ENCODE assay signal across 19 mouse cellular contexts in genomic region chr13:89637012-89637411, GRCm38 (mm10).
DNase-seq lines count a peak whose midpoint lies in the region; ATAC-seq and TF ChIP-seq lines count a peak whose summit lies in the region.
"Had no signal": no experiment of that assay in that cellular context is flagged by ENCODE, and none has a peak within 500 bp of the region (broad histone marks: within the 10 kb centered on the region; RNA-seq: fewer than 3 reads in every experiment).

No protein-coding gene starts in this region.

- no peaks in the 10 kb centered on the region for H3K36me3 ChIP-seq in hindbrain, postnatal 0 days (ENCODE audit: insufficient read depth, low read length)
- H3K36me3 ChIP-seq: embryonic facial prominence, embryonic 10.5 days; embryonic facial prominence, embryonic 12.5 days; forebrain, embryonic 10.5 days; forebrain, embryonic 12.5 days had no signal

- no peak overlapping the region for H3K27ac ChIP-seq in hindbrain, postnatal 0 days
- H3K27ac ChIP-seq: embryonic facial prominence, embryonic 10.5 days; embryonic facial prominence, embryonic 12.5 days; forebrain, embryonic 10.5 days; forebrain, embryonic 12.5 days had no signal

- no peaks in the 10 kb centered on the region for H3K27me3 ChIP-seq in hindbrain, postnatal 0 days (ENCODE audit: insufficient read depth, low read length)
- H3K27me3 ChIP-seq: embryonic facial prominence, embryonic 12.5 days; forebrain, embryonic 12.5 days had no signal

- 78% methylated on average over 3 of the region's 3 CpGs for WGBS in hindbrain, postnatal 0 days

- no peak for TF ChIP-seq CTCF in hindbrain, postnatal 0 days (IDR thresholded peaks at IDR 0.05; ENCODE audit: low read depth)

- no peak overlapping the region for H3K4me3 ChIP-seq in hindbrain, postnatal 0 days (ENCODE audit: low read length)
- H3K4me3 ChIP-seq: embryonic facial prominence, embryonic 10.5 days; embryonic facial prominence, embryonic 12.5 days; forebrain, embryonic 10.5 days; forebrain, embryonic 12.5 days had no signal

- H3K9ac ChIP-seq in hindbrain, postnatal 0 days (replicated peaks; ENCODE audit: low read length), result no peak overlapping the region
- H3K9ac ChIP-seq: embryonic facial prominence, embryonic 12.5 days; forebrain, embryonic 12.5 days had no signal

- H3K4me1 ChIP-seq in hindbrain, postnatal 0 days (ENCODE audit: insufficient read depth, low read length), result no peaks in the 10 kb centered on the region
- H3K4me1 ChIP-seq: embryonic facial prominence, embryonic 10.5 days; embryonic facial prominence, embryonic 12.5 days; forebrain, embryonic 10.5 days; forebrain, embryonic 12.5 days had no signal

- H3K4me2 ChIP-seq in hindbrain, postnatal 0 days (ENCODE audit: low read depth, low read length), result no peak overlapping the region
- H3K4me2 ChIP-seq: embryonic facial prominence, embryonic 12.5 days; forebrain, embryonic 12.5 days had no signal

- DNase-seq in lung, postnatal 36 days, result peak; percentile 14
- DNase-seq in lung, postnatal 10 days, result no peak
- DNase-seq in fibroblast of lung, adult 2 months (ENCODE audit: low read depth), result peak; percentile 28
- no peak for DNase-seq in hindbrain, postnatal 0 days (ENCODE audit: low spot score)
- no peak for DNase-seq in layer of hippocampus, postnatal 36 days
- DNase-seq: adrenal gland, adult 8-10 months; adrenal gland, postnatal 14 days; adrenal gland, postnatal 36 days; cerebellum, adult 11-12 months; cerebellum, adult 2 months; cerebellum, adult 9-10 months; cerebellum, postnatal 10 days; cerebellum, postnatal 25 days had no signal

- no peaks in the 10 kb centered on the region for H3K9me3 ChIP-seq in hindbrain, postnatal 0 days (ENCODE audit: low read length)
- H3K9me3 ChIP-seq: embryonic facial prominence, embryonic 10.5 days; embryonic facial prominence, embryonic 12.5 days; forebrain, embryonic 10.5 days; forebrain, embryonic 12.5 days had no signal

- no peak for ATAC-seq in hindbrain, postnatal 0 days
- ATAC-seq: forebrain, embryonic 14.5 days; forebrain, embryonic 16.5 days had no signal

Comparison
In these comparisons a context has a peak if more than half of its experiments do, and no peak if none do; other contexts are left out.
1. DNase-seq: peak in lung, postnatal 36 days (single experiment) and fibroblast of lung, adult 2 months (single experiment); none in lung, postnatal 10 days (single experiment), hindbrain, postnatal 0 days (single experiment) and layer of hippocampus, postnatal 36 days (0 of 2).